Mouse (Mus musculus): Measurements from ENCODE around the gene Nr2c2ap.

DNA sequence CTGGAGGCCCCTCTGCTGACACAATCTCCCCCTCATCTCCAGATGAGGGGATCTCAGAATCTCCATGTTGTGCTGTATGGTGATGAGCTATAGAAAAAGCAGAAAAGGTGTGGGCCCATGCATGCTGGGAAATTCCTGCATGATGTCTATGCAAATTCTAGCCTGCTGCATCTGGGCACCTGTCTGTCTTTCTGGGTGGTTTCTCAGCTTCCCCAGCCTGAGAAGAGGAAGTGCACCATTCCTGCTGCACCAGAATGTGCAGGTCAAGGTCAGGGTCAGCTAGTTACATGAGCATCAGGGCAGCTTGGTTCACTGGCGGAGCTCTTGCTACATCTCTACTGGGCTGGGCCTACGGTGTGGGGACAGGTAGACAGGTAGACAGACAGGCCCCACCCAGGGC lies 20.7 kb upstream of the Nr2c2ap start:
- TF ChIP-seq CTCF (IDR thresholded peaks at IDR 0.05) (no peak), EP300 (IDR thresholded peaks at IDR 0.05) (no peak)
